In the genomic region with DNA sequence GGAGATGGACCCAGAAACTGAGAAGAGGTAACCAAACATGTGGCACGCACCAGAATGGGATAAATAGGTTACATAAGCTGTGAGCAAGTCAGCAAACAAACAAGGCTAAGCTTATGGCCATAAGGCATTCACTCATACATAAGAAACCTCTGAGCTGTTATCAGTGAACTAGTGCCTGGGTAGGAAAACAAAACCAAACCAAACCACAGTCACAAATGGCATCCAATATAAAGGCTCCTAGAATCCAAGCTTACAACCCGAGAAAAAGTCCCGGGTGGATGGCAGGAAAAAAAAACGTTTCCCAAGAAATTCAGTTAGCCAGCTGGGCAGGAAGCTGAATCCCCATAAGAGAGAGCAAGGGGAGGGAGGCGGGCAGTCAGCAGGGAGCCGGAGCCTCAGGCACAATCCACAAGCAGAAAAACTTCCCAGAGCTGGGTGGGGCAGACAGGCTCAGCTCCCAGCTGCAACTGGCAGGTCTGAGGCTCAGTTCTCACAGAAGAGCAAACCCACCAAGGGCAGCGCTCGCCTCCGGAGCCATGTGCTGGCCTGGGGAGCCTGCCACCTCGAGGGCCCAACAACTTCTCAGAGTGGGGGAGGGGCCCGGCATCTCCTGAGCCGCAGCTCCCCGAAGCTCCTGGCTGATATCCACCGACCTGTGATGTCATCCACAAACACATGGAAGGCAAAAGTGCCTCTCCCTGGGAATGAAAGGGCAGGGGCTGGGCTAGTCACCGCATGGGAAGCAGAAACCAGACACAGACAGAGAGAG, we compare ENCODE assay signal across 9 mouse cellular contexts. TPM values are rescaled to one million over a fixed set of nuclear protein-coding genes. Genes with fewer than 3 reads are reported as not detected.
A peak's percentile ranks its signal among the peaks of the same experiment; 100 is the strongest.
DNase-seq lines count a peak whose midpoint lies in the region; ATAC-seq and TF ChIP-seq lines count a peak whose summit lies in the region.
"Had no signal": no experiment of that assay in that cellular context is flagged by ENCODE, and none has a peak within 500 bp of the region (broad histone marks: within the 10 kb centered on the region; RNA-seq: fewer than 3 reads in every experiment).

No protein-coding gene starts in this region.

- no peak for TF ChIP-seq CTCF in ES-Bruce4 (IDR thresholded peaks at IDR 0.05; ENCODE audit: low read depth, low read length)

- peak; percentile 86 for TF ChIP-seq EP300 in ES-Bruce4 (IDR thresholded peaks at IDR 0.05; ENCODE audit: insufficient read depth, low read depth, low read length)

- peak; percentile 59; the same call in 1 of the 2 replicates for ATAC-seq in forebrain, embryonic 13.5 days

- intact Hi-C loops in heart, postnatal 14 days (cut with DNase I) = loop anchor here (1.0 to 2.0 kb wide), 2 partner anchors 15 to 16 kb away; no protein-coding TSS in a partner anchor

- no peaks in the 10 kb centered on the region for H3K9me3 ChIP-seq in ES-Bruce4 (replicated peaks; ENCODE audit: control insufficient read depth, insufficient read depth, low read length, poor library complexity, severe bottlenecking)
- H3K9me3 ChIP-seq in forebrain, embryonic 13.5 days (replicated peaks) = no peaks in the 10 kb centered on the region

- DNase-seq in heart, postnatal 14 days = peak; percentile 84 to 85
- DNase-seq in kidney, postnatal 4 days = peak; percentile 72 to 82
- peak; percentile 80 for DNase-seq in lung, postnatal 14 days
- peak; percentile 58 for DNase-seq in right cerebral cortex, postnatal 25 days
- no peak for DNase-seq in thymus, postnatal 10 days (ENCODE audit: low spot score in 2 of 2)

- H3K4me1 ChIP-seq in ES-Bruce4 (ENCODE audit: control insufficient read depth, insufficient read depth, low read length) = no peaks in the 10 kb centered on the region
- H3K4me1 ChIP-seq in brown adipose tissue, adult 24 weeks (ENCODE audit: control insufficient read depth, insufficient read depth, insufficient read length, low read length) = no peaks in the 10 kb centered on the region
- peaks cover 10% of the 10 kb centered on the region for H3K4me1 ChIP-seq in forebrain, embryonic 13.5 days

- H3K27ac ChIP-seq in ES-Bruce4 (ENCODE audit: insufficient read depth, low read length) = peak overlapping the region; percentile 87
- peak overlapping the region; percentile 85 for H3K27ac ChIP-seq in brown adipose tissue, adult 24 weeks (replicated peaks; ENCODE audit: low read depth, low read length)
- H3K27ac ChIP-seq in forebrain, embryonic 13.5 days = peak overlapping the region; percentile 70

- H3K27me3 ChIP-seq in ES-Bruce4 (ENCODE audit: control insufficient read depth, insufficient read depth, low read length, poor library complexity, severe bottlenecking) = no peaks in the 10 kb centered on the region
- H3K27me3 ChIP-seq in forebrain, embryonic 13.5 days = no peaks in the 10 kb centered on the region

- H3K36me3 ChIP-seq in ES-Bruce4 (ENCODE audit: control insufficient read depth, insufficient read depth, low read length, poor library complexity, severe bottlenecking) = no peaks in the 10 kb centered on the region
- 0 out of 2 replicates have a peak, but pooled peaks cover 3% of the 10 kb centered on the region for H3K36me3 ChIP-seq in forebrain, embryonic 13.5 days (ENCODE audit: poor library complexity, severe bottlenecking)

- H3K4me2 ChIP-seq in forebrain, embryonic 13.5 days = peak overlapping the region; percentile 53

- WGBS in forebrain, embryonic 13.5 days = 4% methylated on average over 15 of the region's 15 CpGs

- no peak for TF ChIP-seq POLR2A in ES-Bruce4 (IDR thresholded peaks at IDR 0.05; ENCODE audit: insufficient read depth, low read length)

- H3K9ac ChIP-seq in ES-Bruce4 (ENCODE audit: low read depth, poor library complexity, severe bottlenecking) = no peak overlapping the region
- H3K9ac ChIP-seq in forebrain, embryonic 13.5 days = peak overlapping the region; percentile 40

- peak overlapping the region; percentile 56 for H3K4me3 ChIP-seq in ES-Bruce4 (ENCODE audit: low read depth, low read length)
- H3K4me3 ChIP-seq in brown adipose tissue, adult 24 weeks (ENCODE audit: insufficient read depth, low read depth, low read length) = peak overlapping the region; percentile 63
- H3K4me3 ChIP-seq in forebrain, embryonic 13.5 days = peak overlapping the region; percentile 13

RNA-seq across cellular contexts. Expression of gene Bcl7c, which starts 17.3 kb away (rescaled TPM):
- 48.6 and 49.8 TPM in 2 replicates for polyA plus RNA-seq in ES-Bruce4 (2011; ENCODE audit: insufficient read depth, insufficient read length, low read depth, missing spikeins)
- 15.7 and 17.4 TPM in 2 replicates for polyA plus RNA-seq in brown adipose tissue, adult 24 weeks (2012; ENCODE audit: insufficient read depth, insufficient read length, missing spikeins)
- 36.6 and 40.8 TPM in 2 replicates for polyA plus RNA-seq in forebrain, embryonic 13.5 days (2015; fragmentation: Nextera tagmentation; extraction: Ambion mirVana)
- total RNA-seq in heart, postnatal 14 days (2021) = 10 to 100 TPM; 33.5 to 47.3 TPM

RNA-seq across cellular contexts. Expression of gene Ctf1, which starts 21.1 kb away (rescaled TPM):
- 8.8 and 13.9 TPM in 2 replicates for polyA plus RNA-seq in ES-Bruce4 (2011; ENCODE audit: insufficient read depth, insufficient read length, low read depth, missing spikeins)
- polyA plus RNA-seq in brown adipose tissue, adult 24 weeks (2012; ENCODE audit: insufficient read depth, insufficient read length, missing spikeins) = 7.3 and 10.5 TPM in 2 replicates
- 3.8 and 4.4 TPM in 2 replicates for polyA plus RNA-seq in forebrain, embryonic 13.5 days (2015; fragmentation: Nextera tagmentation; extraction: Ambion mirVana)
- total RNA-seq in heart, postnatal 14 days (2021) = 1 to 10 TPM; 5.0 to 6.0 TPM

RNA-seq across cellular contexts. Expression of gene Ctf2, which starts 40.6 kb away (rescaled TPM):
- polyA plus RNA-seq in ES-Bruce4 (2011; ENCODE audit: insufficient read depth, insufficient read length, low read depth, missing spikeins) = not detected in 2 replicates
- not detected in 2 replicates for polyA plus RNA-seq in brown adipose tissue, adult 24 weeks (2012; ENCODE audit: insufficient read depth, insufficient read length, missing spikeins)
- polyA plus RNA-seq in forebrain, embryonic 13.5 days (2015; fragmentation: Nextera tagmentation; extraction: Ambion mirVana) = 0.19 and 0.36 TPM in 2 replicates
- total RNA-seq in heart, postnatal 14 days (2021) = not detected
- total RNA-seq: left cerebral cortex, postnatal 10 days had no signal

RNA-seq across cellular contexts. Expression of gene Fbxl19, which starts 52.9 kb away (rescaled TPM):
- 55.1 and 58.3 TPM in 2 replicates for polyA plus RNA-seq in ES-Bruce4 (2011; ENCODE audit: insufficient read depth, insufficient read length, low read depth, missing spikeins)
- polyA plus RNA-seq in brown adipose tissue, adult 24 weeks (2012; ENCODE audit: insufficient read depth, insufficient read length, missing spikeins) = 2.7 and 3.2 TPM in 2 replicates
- 7.7 and 9.6 TPM in 2 replicates for polyA plus RNA-seq in forebrain, embryonic 13.5 days (2015; fragmentation: Nextera tagmentation; extraction: Ambion mirVana)
- 1 to 10 TPM; 4.8 to 5.7 TPM for total RNA-seq in heart, postnatal 14 days (2021)

Comparison
In these comparisons a context has a peak if more than half of its experiments do, and no peak if none do; other contexts are left out.
1. H3K4me3 ChIP-seq: peak in every context shown above with its lines; median percentile 63 in brown adipose tissue, adult 24 weeks; 56 in ES-Bruce4; 13 in forebrain, embryonic 13.5 days.
2. DNase-seq: peak in heart, postnatal 14 days (2 of 2), kidney, postnatal 4 days (2 of 2), lung, postnatal 14 days (single experiment) and right cerebral cortex, postnatal 25 days (single experiment); none in thymus, postnatal 10 days (0 of 2).
3. Peak in every context shown above with its lines, with median percentiles within 50 percentile points of each other: H3K27ac ChIP-seq.